Mouse (Mus musculus): ENCODE data around the gene Zfp423.

Gene Zfp423

DNA sequence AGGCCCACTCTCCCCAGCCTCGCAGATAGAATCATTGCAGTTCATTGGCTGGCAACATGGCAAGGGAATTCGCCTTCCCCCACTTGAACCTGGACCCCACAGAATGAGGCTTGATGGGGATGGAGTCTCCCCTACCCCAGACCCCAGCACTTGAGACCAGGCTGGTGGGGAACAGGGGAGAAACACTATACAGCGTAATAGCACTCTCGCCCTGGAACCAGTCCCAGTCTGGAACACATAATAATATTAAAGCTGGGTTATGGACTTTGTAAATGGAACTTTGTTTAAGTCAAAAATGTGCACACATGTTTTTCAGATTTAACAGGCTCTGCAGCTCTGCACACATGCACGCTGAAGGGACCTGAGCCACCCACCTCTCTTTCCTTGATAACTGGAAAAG is 54.0 kb downstream of the Zfp423 start:
- in situ Hi-C loops (cut with MboI; ENCODE audit: unreplicated experiment in 2 of 2) = no loop called here

DNA sequence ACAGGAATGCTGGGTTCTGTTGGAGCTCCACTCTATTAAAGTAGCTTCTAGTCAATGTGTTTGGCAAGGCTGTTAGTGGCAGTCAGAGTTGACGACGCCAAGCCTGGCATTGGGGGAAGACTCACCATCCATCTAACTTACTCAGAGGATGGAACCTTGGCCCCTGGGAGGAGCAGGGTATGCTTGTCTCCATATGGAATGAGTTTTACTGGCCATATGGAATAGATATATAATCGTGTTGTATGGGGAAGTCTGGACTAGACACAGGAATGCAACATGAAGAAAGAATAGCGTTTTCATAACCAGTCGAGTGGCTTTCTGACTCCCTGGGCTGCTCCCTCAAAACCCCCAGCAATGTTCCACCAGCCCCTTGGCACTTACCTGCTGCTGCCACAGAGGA is 55.3 kb downstream of the Zfp423 start:
- in situ Hi-C loops (cut with MboI; ENCODE audit: unreplicated experiment in 2 of 2) = no loop called here

DNA sequence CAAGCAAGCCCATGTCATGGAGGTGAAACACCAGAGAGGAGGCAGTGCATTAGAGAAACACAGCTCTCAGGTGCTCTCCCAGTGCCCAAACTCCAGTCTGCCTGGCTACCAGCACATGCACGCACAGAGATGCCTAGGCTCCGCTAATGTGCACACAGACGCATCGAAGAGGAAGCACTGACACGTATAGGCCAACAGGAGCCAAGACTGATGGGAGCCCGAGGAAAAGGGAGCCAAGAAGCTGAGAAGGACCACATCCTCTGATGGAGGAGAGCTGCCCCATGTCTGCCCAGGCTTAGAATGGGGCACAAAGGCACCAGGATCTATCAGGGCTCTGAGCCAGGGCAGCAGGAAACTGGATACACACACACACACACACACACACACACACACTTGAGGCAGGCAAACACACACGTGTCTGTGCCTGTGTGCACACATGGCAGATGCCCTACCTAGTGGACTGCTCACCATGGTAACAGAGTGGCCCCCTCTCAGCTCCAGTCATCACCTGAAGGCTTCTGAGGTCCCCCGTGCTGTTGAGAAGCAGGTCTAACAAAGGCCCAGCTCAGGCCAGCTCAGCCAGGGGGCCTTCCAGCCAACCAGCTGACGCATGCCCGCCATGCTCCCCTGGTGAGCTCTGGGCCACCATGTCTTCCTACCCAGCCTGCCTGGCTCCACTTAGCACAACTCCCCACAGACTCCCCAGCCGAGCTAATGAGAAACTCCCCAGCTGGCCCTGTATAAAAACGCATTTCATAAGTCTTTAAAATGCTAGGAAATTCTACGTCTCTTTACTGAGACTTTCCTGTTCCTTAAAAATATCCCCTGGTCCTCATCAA is 64.0 kb downstream of the Zfp423 start:
- in situ Hi-C loops (cut with MboI; ENCODE audit: unreplicated experiment in 2 of 2) = no loop called here

DNA sequence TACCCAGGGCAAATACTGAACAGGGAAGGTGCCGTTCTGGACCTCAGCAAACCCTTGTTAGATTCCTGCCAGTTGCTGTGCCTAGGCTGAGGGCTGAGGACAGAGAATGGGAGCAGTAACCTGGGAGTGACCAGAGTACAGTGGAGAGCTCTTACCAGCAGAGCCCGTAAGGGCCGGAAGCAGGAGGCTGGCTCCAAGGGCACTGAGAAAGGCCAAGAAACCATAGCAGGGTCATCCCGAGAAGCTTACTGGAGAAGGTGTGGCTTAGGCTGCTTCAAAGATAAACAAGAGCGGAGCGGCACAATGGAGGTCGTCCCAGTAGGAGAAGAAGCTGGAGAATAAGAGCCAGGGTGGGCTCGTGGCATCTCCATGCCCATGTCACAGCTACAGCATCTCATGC is 65.1 kb downstream of the Zfp423 start:
- in situ Hi-C loops (cut with MboI; ENCODE audit: unreplicated experiment in 2 of 2) = no loop called here

DNA sequence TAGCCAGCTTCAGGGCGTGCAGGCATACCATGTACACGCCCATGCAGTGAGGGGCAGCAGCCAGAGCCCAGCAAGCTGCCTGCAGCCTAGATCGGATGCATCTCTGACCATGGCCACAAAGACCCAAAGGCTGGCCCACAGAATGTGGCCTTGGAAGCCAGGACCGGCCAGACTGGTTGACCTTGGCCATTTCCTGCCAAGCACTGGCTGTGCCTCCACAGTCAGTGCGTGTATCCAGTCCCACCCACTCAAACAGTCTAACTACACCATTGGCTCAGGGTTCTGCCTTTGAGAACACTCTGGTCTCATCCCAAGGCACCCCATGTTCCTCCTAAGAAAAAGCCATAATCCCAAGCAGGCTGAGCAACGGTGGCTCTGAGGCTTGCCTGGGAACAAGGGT is 65.8 kb downstream of the Zfp423 start:
- in situ Hi-C loops (cut with MboI; ENCODE audit: unreplicated experiment in 2 of 2) = no loop called here

DNA sequence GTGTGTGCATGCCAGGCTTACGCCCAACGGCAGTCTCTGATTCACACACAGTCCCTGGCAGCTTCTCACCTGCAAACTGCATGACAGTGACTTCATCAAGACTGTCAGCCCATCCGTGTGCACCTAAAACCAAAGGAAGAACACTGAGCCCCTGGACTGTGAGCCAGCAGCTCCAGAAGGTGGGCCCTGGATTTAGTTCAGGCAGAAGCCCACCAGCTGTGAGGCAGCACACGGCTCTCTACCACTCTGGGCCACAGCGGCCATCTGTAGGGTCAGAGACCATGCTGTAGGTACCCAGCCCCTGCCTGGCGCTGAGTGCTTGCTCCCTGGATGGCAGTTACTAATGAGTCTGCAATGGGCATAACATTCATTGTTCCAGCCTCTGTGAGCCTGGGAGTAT is 66.5 kb downstream of the Zfp423 start:
- in situ Hi-C loops (cut with MboI; ENCODE audit: unreplicated experiment in 2 of 2) = no loop called here

DNA sequence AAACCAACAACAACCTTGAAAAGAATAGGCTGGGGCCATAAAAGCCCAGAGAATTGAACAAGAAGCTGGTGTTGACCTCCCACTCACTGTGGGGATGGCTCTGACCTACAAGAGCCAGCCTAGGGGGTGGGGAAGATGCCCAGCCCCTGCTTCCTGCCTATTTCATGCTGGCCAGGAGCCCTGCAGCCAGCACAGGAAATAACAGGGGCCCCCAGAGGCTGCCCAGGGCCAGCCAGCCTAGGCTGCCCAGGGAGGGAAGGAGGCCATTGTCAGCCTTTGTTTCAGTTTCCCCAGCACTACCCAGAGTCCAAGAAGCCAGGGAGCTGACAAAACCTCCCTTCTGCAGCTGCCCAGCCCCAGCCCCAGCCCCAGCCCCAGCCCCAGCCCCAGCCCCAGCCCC is 67.5 kb downstream of the Zfp423 start:
- in situ Hi-C loops (cut with MboI; ENCODE audit: unreplicated experiment in 2 of 2) = no loop called here

DNA sequence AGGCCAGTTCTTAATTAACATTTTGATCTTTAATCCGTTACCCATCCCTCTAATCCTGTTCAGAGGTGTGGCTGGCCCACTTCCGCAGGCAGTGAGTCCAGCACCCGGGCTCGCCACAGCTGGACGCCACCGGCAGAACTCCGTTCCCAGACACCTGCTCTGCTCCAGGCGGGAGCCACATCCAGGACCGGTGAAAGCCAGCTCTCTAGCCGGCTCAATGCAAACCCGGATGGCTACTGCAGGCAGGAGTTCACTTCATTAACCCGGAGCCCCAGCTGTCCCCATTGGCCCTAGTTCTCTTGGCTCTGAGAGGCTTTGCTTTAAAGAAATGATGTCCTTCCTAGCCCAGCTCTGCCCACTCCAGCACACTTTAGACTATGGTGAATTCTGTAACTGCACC is 71.4 kb downstream of the Zfp423 start:
- in situ Hi-C loops (cut with MboI; ENCODE audit: unreplicated experiment in 2 of 2) = no loop called here

DNA sequence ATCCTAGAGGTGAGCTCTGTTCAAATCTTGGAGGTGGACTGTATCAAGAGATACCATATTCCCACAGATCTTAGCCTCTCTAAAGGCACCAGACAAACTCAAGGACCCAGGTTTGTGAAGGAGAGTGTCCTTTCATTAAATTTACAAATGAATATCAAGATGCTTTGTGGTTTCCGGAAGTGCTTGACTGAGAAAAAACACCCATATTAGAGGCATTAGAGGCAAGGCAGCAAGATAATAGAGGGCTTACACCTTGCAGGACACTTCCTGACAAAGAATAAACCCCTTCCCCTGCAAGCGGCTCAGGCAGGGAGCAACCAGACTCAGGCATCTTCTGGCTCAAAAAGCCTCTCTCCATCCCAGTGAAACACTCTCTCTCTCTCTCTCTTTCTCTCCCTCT is 78.3 kb downstream of the Zfp423 start:
- in situ Hi-C loops (cut with MboI; ENCODE audit: unreplicated experiment in 2 of 2) = no loop called here

DNA sequence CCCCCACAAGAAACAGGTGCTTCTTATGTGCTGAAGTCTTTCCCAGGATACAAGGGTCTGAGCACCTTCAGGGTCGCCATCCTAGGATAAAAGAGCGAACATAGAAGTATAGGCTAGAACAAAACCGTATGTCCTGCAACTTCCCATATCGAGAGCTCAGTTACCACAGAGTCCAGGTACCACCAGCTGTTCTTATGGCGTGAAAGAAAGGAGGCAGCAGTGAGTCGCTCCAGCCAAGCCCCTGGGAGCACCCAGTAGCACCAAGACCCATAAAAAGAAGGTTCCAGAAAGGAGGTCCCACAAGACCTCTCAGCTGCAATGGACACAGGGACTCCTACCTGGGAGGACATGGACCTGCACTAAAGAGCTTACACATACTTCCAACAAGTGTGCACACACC is 83.5 kb downstream of the Zfp423 start:
- in situ Hi-C loops (cut with MboI; ENCODE audit: unreplicated experiment in 2 of 2) = no loop called here

DNA sequence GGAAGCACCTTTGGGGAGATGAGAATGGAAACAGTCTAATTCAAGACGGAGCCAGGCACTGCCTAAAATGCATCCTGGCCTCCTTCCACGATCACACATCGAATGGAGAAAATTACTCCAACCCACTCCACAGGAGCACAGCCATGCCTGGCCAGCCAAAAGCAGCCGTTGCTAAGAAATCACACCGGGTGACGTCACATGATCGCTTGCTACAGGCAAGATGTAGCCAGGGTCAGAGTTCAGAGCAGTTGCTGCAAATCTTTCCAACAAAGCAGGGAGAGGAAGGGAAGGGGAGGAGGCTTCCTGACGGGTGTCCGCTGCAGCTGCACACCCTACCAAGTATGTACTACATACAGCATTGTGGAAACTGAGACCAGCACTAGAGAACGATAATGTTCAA is 83.9 kb downstream of the Zfp423 start:
- in situ Hi-C loops (cut with MboI; ENCODE audit: unreplicated experiment in 2 of 2) = no loop called here

DNA sequence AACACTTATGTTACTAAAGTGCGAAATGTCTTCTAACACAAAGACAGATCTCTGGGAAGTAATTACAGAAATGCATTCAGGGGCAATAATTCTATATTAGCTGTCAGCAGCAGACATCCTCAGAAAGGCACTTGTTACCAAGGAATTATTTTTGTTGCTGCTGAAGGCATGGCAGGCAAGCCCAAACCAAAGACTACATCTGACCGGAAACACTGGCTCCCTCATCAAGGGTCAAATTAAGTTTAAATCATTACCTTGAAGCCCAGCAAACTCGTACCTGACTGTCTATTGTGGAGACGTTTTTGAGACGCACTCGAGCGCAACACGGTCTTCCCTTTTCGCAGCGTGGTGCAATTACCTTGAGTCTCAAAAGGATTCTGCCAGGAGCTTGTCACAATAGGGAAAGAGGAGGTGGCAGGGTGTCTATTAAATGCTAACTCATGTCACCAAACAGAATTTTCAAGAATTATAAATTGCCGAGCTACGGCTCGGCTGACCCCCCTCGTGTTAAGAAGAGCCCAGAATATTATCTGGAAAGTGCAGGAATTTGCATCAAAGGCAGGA is 86.3 kb downstream of the Zfp423 start:
- in situ Hi-C loops (cut with MboI; ENCODE audit: unreplicated experiment in 2 of 2) = no loop called here

DNA sequence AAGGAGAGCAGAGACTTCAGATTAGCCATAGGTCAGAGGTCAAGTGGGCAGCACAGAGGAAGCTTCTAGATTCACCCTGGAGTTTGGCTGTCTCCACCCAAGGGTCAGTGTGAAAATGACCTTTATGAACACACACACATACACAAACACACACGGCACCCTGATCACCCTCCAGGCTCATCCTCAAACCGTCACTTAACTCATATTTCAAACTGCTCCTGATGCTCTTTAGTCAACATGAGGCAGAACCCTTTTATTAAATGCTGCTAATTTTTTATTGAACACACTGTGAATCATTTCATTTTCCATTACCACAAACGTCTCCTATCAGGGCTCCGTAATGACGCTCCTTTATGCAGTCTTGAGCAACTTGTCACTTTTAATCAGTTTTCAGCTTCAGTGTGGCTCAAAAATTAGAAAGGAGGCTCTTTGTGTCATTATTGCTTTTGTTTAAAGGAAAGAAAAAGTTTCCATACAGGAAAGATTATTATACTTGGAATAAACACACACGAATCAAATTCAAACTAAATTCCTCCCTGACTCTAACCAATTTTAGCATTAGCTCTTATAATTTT is 87.0 kb downstream of the Zfp423 start:
- in situ Hi-C loops (cut with MboI; ENCODE audit: unreplicated experiment in 2 of 2) = no loop called here

DNA sequence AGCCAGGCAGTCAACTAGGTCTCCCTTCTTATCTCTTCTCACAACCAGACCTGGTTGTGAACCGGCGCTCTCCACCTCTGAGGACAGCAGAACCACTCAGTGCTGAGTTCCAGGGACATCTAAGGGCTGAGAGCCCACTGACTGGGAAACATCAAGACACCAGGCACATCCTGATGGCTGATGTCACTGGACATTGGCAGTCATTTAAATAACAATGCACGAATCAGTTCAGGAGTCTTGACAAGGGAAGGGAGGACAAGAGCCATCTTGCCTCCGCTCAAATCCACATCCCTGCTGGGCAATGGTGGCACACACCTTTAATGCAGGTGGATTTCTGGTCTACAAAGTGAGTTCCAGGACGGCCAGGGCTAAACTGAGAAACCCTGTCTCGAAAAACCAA is 92.8 kb downstream of the Zfp423 start:
- in situ Hi-C loops (cut with MboI; ENCODE audit: unreplicated experiment in 2 of 2) = no loop called here

DNA sequence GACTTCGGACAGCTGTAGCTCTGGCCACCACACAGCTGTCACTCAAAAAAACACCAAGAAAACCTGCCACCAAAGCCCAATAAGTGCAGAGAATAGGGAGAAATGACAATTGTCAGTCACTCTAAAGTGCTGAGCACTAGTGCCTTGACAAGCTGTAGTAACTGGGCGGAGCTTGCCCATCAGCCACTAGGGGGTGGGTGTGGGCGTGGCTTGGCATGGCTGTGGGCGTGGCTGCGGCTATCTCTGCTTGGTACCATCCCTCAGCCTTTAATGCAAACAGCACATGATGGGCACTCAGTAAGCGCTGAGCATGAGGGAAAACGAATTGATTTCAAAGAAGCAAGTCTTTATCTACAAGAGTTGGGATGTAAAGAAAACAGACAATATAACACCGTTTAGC is 95.2 kb downstream of the Zfp423 start:
- in situ Hi-C loops (cut with MboI; ENCODE audit: unreplicated experiment in 2 of 2) = no loop called here

DNA sequence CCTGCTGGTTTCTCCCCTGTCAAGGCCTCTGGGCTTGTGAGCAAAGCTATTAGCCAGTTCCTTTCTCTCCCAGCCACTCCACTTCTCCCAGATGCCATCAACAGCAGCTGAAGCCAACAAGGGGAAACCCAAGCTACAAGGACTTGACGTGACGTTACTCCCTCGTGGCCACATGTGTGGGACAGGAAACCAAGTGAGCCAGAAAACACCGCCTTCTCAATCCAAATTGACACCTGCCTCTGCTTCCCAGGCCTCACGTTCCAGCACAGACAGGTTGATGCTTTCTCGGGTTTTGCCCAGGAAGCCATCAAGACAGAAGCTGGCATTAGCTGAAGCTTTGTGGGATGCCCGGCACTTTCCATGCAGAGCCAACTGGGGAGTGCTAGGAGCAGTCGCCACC is 96.3 kb downstream of the Zfp423 start:
- in situ Hi-C loops (cut with MboI; ENCODE audit: unreplicated experiment in 2 of 2) = no loop called here

DNA sequence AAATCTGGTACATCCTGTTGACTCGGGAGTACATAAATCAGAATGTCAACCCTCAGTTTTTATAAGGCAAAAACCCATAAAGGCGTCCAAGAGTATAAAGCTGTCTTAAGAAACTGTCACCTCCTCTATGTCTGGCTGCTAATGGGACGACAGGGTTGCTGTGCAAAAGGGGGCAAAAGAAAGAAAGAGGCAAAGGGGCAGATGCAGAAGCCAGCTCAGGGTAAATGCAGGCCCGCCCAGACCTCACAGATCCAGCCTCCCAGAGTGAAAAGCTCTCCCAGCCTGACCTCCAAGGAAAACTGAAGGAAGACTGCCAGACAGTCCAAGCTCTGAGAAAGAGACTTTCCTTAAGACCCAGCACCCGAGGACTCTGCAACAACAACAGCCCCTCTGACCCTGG is 97.7 kb downstream of the Zfp423 start:
- in situ Hi-C loops (cut with MboI; ENCODE audit: unreplicated experiment in 2 of 2) = no loop called here

DNA sequence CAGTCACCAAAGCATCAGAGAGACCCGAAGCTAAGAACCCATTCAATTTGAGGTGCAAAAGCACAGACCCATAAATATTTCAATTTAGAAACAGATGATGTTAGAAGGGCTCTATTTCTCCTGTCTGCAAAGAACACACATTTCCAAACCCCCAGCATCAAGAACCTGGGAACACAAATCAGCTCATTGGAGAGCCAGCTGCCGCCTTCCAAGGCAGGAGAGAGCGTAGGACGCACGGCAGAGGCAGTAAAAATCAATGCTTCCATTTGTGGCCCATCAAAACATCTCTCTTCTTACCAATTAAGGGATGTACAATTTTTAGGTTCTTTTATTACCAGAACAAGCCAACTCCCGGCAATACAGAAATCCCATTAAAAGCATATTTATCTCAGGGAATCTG is 98.5 kb downstream of the Zfp423 start:
- in situ Hi-C loops (cut with MboI; ENCODE audit: unreplicated experiment in 2 of 2) = no loop called here

DNA sequence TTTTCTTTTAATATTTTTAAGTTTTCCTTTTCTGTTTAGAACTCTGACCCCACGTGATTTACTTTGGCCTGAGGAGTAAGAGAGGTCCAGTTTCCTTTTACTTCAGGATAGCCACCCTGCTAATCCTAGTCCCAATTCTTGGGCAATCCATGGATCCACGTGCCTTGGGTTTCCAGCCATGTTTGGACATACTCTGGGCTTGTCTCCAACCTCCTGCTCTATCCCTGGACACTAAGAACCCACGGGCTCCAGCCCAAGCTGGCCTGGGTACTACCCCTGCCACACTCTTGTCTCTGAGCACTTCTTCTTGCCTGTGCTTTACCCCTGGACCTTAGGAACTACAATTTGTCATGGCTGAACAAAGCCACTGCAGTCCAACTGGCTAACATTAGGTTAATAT is 107.5 kb downstream of the Zfp423 start:
- in situ Hi-C loops (cut with MboI; ENCODE audit: unreplicated experiment in 2 of 2) = no loop called here

DNA sequence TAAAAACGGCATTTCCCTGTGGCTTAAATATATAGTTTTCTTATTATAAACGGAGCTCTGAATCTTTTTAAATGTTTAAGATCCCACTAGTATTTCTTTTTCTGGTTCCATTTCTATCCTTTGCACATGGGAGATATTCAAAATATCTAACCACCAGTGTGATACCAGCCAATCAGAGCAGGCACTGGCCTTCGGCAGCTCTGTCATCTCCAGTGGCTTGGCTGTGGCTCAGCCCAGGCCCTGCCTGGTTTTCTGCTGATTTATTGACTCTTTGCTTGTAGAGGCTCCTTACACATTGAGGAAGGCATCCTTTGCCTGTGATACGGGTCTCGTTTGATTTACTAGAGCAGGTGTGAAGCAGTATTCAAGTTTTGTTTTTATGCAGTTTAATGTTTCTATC is 108.0 kb downstream of the Zfp423 start:
- in situ Hi-C loops (cut with MboI; ENCODE audit: unreplicated experiment in 2 of 2) = no loop called here

DNA sequence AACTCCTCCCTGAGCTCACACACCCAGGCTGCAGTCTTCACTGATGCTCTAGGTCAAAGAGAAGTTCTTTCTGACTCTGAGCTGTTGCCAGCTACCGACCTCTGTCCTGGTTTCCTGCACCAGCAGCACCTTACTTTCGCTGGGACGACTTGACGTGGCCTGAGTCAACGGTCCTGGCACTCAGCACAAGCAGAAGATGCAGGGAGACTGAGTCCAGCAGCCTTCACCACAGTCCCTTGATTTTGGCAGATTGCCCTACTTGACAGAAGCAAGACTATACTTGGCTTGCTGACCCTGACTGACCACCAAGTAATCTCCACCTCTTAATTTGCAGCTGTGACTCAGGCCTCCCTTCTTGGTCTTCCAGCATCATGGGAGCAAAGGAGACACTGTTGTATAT is 110.6 kb downstream of the Zfp423 start:
- in situ Hi-C loops (cut with MboI; ENCODE audit: unreplicated experiment in 2 of 2) = no loop called here

DNA sequence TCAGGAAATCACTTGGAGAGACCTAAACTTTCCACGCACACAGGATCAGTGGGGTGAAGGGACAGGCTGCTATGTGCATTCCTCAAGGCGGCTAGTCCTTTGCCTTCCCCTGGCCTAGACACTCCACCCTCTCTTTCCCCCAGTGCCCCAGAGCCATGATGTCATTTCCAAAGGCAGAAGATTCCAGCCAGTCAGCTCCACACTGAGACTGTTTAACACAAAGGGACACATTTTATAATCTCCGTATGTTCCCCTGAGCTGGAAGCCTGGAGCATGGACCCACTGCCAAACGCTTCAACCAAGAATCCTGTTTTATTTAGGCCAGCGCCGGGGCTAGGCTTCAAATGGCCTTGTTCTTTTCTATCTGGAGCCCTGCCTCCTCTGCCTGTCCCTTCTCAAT is 111.6 kb downstream of the Zfp423 start:
- in situ Hi-C loops (cut with MboI; ENCODE audit: unreplicated experiment in 2 of 2) = no loop called here

All from v-Abl transformed pro-B cells (cell line).